In genomic region chr1:93811495-93812039, GRCm38 (mm10) we compare ENCODE assay signal across 19 mouse cellular contexts. TPM values are rescaled to one million over a fixed set of nuclear protein-coding genes. Genes with fewer than 3 reads are reported as not detected.
"Had no signal": no experiment of that assay in that cellular context is flagged by ENCODE, and none has a peak within 500 bp of the region (broad histone marks: within the 10 kb centered on the region; RNA-seq: fewer than 3 reads in every experiment).

No protein-coding gene starts in this region.

- H3K4me3 ChIP-seq: layer of hippocampus, adult 2 months; limb, embryonic 12.5 days; liver, embryonic 15.5 days; midbrain, embryonic 12.5 days; neural tube, embryonic 13.5 days had no signal

- H3K9ac ChIP-seq: limb, embryonic 12.5 days; liver, embryonic 15.5 days; lung, embryonic 14.5 days; midbrain, embryonic 12.5 days; neural tube, embryonic 13.5 days had no signal

- H3K4me2 ChIP-seq: limb, embryonic 12.5 days; liver, embryonic 15.5 days; lung, embryonic 14.5 days; midbrain, embryonic 12.5 days; neural tube, embryonic 13.5 days had no signal

- ATAC-seq: midbrain, embryonic 16.5 days had no signal

- H3K9me3 ChIP-seq: limb, embryonic 12.5 days; liver, embryonic 15.5 days; midbrain, embryonic 12.5 days; neural tube, embryonic 13.5 days had no signal

- DNase-seq: kidney, postnatal 4 days; liver; lung, embryonic 14.5 days; lung, postnatal 10 days; retina, postnatal 1 day; right cerebral cortex, postnatal 4 days; spleen, adult 18-20 months; thymus, adult 18-20 months; thymus, postnatal 14 days had no signal

- H3K4me1 ChIP-seq: limb, embryonic 12.5 days; midbrain, embryonic 12.5 days; neural tube, embryonic 13.5 days had no signal

- H3K27ac ChIP-seq: kidney, postnatal 0 days; layer of hippocampus, adult 2 months; limb, embryonic 12.5 days; liver, embryonic 15.5 days; macrophage; midbrain, embryonic 12.5 days; neural tube, embryonic 13.5 days had no signal

- H3K27me3 ChIP-seq: limb, embryonic 12.5 days; liver, embryonic 15.5 days; midbrain, embryonic 12.5 days; neural tube, embryonic 13.5 days had no signal

RNA-seq across cellular contexts. Expression of gene Gal3st2, which starts 49.5 kb away (rescaled TPM):
- total RNA-seq: megakaryocyte-erythroid progenitor cell, adult 5-6 weeks had no signal
- polyA plus RNA-seq: liver, embryonic 15.5 days; lung, embryonic 14.5 days; midbrain, embryonic 12.5 days; midbrain, embryonic 16.5 days; neural tube, embryonic 13.5 days; stomach, embryonic 14.5 days had no signal
